Mouse (Mus musculus) layer of hippocampus, postnatal 25 days (tissue): ENCODE measurements around the gene Vill. TPM values are rescaled to one million over a fixed set of nuclear protein-coding genes. Genes with fewer than 3 reads are reported as not detected.

Experiments used
- DNase-seq, 2 experiments: peaks; one replicate each; pipeline ENCODE4 v3.0.0; 2022; ENCODE audit warnings: mixed read lengths in 2 of 2, low spot score in 1 of 2; ENCODE audit errors: extremely low spot score in 1 of 2
- microRNA-seq, 2 experiments: library from miRNA; unstranded; fragments of <30 nt; microRNA quantifications; one replicate each; pipeline ENCODE4 v1.2.0; 2021
- total RNA-seq, 2 experiments: library from RNA; stranded (reverse); gene quantifications; 2 replicates each; pipeline ENCODE4 v1.2.3; 2021

Gene Vill
- total RNA-seq, 2 experiments from 2014 or later = 1.0 to 1.1 TPM

DNA sequence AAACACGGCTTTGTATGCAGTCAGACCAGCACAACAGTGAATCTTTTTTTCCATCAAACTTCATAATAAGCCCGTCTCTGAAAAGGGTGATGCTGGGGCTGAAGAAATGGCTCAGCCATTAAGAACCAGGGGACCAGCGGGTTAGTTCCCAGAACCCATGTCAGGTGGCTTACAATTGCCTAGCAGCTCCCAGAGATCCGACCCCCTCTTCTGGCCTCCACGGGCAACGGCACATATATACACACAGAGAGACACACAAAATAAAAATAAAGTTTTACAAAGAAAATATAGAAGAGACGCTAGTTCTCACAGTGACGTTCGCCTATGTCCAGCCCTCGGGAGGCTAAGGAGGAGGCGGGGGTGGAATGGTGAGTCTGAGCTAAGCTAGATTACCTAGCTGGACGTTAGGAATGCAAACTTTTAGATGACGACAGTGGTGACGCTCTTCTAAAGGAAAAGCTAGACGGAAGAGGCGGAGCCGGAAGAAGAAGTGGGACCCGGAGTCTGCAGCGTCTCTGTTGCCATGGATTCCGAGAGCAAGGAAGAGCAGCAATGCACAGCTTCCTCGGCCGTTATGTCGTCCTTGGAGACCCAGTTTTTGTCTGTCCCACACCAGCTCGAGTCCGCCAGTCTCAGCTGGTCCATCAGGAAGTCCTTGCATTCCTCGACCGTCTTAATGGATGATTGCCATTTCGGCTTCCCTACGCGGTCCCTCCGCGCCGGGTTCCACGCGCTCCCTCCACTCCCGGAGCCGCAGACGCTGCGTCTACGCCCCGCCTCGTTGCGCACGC, 49.6 kb downstream of the Vill start, which contains the start of gene Dlec1:
Gene Dlec1 (plus strand): TSS at position 487 of the 791 bp plus-strand sequence.
- peak; percentile 54 to 60 for DNase-seq

DNA sequence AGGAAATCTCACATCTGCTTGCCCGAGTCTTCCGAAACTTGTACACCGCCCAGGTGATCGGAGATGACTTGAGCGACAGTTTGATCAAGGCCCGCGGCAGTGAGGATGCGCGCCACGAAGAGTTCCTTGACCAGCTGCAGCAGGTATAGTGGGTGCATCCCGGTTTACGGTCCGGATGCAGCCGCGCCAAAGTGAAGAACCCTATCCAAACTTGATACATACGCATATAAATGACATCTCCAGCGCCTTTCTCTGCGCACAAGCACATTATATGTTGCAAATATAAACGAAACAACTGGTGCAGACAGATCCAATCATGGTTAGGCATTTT, 50.2 kb downstream of the Vill start:
- DNase-seq = no peak

DNA sequence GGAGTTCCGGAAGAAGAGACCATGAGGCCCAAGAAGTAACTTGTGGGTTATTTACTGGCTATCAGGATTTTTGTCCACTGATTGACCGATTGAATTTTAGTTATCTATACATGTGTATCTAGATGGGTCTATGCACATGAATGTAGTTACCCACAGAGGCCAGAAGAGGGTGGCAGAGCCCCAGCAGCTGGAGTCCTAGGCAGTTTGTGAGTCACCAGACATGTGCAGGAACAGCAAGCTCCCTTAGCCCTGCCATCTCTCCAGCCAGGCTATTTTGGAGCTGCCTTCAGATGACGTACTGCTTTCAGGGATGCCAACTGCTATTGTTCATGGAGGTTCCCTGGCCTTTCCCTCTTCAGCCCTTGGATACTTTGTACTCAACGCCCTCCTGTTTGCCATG, 55.0 kb downstream of the Vill start:
- no peak for DNase-seq

DNA sequence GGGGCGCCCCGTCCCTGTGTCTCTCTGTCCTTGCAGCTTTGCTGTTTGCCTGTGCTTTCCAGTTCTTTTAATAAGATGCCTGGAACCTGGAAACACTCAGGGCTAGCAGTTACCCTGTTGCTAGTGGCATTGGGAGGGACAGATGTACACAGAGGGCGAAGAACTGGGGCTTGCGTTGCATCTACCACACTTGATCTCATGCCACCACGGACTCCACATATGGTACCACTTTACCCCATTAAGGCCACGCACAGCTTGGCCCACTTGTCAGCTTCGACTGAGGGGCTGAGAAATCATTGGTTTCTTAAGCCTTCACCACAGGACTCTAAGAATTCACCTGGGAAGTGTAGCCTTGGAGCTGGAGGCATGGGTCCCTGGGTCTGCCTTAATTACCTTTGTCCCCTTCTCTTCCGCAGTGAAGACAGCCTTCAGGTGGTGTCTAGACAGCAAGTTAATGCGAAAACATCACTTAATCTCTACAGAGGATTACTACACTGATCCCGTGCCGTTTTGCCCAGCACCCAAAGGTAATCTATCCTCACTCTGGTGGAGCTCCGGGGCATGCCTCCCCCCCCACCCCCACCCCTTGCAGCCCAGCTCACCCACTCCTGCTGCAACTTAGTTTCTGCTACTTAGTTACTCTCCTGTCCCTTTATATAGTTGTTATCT, 57.2 kb downstream of the Vill start:
- DNase-seq = no peak

DNA sequence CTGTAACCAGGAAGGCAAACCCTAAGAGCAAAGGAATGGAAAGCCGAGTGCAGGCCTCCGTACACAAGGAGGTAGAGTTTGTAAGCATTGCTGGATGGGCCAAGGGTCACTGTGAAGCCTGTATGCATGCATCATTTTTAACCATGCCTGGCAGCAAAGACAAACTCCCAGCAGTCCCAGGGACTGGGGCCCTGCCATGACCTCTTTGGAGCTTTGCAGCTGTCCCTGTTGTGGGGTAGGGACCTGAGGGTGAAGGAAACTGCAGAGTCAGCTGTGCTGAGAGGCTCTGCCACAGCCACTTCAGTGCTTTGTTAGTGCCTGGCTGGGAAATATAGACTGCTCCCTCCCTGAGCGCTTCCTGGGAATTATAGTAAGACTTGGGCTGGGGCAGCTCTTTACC, 58.1 kb downstream of the Vill start:
- no peak for DNase-seq

DNA sequence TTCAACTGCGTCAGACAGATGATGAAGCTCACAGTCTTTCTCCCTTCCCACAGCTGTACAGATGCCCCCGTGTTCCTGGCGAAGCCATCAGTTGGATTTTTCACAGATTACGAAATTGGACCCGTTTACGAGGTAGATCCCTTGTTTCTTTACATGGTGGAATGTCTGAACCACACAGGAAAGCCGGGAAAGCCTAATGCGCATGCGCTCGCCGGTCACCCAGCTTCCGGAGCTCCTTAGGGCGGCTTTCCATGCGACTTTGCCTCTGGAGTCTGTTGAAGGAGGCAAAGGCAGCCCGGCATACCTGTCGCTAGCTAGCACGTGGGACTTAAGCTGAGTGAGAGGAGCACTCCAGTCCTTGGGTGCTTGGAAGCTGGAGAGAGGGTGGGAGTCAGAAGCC, 62.3 kb downstream of the Vill start:
- DNase-seq = no peak

DNA sequence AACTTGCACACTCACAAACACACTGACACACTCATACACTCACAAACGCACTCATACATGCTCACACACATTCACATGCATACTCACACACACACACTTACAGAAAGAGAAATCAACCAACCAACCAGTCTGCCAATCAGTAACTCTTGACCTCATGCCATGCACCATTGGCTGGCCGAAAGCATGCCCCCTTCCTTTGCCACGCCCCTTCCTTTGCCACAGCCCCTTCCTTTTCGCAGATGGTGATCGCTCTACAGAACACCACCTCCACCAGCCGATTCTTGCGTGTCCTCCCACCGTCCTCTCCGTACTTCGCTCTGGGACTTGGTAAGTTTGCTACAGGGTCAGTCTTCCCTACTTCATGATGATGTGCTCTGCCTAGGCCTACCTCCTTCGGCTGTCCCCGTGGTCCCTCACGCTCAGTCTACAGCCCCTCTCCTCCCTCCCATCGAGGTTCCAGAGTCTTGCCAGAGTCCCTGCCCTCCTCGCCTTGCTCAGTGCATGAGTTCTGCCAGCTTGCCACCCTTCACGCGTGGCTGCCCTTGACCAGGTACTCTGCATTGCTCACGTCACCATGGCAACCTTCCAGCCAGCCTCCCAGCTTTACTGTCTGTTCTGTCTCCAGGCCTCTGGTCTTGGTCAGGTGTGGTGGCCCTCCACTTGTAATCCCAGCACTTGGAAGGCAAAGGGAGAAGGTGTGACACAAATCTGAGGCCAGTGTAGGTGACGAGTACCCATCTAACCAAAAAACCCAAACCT, 67.0 kb downstream of the Vill start:
- DNase-seq = no peak

DNA sequence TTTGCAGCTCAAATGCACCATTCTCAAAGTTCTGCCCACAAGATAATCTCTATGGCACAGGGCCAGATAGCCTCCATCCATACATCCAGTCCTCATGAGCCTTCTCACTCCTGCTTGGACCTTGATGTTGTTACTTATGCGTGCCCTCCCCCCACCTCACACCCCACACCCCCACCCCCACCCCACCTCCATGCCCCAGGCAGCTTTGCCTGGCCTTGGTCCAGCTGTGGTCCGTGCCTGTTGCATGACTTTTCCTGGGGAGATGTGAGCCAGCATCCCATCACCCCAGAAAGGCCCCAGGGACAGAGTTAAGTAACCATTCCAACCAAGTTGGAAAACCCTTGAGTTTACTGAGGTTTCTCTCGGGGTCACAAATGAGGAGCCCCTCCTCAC, 67.6 kb downstream of the Vill start:
- no peak for DNase-seq

Small RNA genes within 50 kb of the gene (microRNA-seq; reads per million reads assigned to microRNA genes)
- gene Mir26a-1 = 6.6 to 11.4 reads per million in 2 experiments

Other genes with a start within 250 kb of the Vill start
- gene Ctdspl, start 126.3 kb upstream of the Vill start, total RNA-seq = 10 to 100 TPM; 23.7 to 24.4 TPM
- gene Plcd1, start 40.7 kb downstream of the Vill start, total RNA-seq = 10 to 100 TPM in 1 of 2 experiments, 1 to 10 TPM in 1; 7.8 to 11.4 TPM
- 1 to 10 TPM; 2.1 to 2.4 TPM for gene Dlec1, start 49.7 kb downstream of the Vill start, total RNA-seq
- gene Acaa1b, start 104.3 kb downstream of the Vill start, total RNA-seq = 1 to 10 TPM; 1.4 to 1.5 TPM
- not detected for gene Gm47289, start 106.4 kb downstream of the Vill start, total RNA-seq
- gene Slc22a13, start 156.3 kb downstream of the Vill start, total RNA-seq = not detected